Mouse (Mus musculus): Measurements from ENCODE around the gene Fbxl17.

- TF ChIP-seq POLR2A (IDR thresholded peaks at IDR 0.05; ENCODE audit: control insufficient read depth, low read depth, low read length) = no peak
- TF ChIP-seq CTCF (IDR thresholded peaks at IDR 0.05; ENCODE audit: control insufficient read depth, insufficient read depth, insufficient replicate concordance, low read depth, low read length) = peak; percentile 22; the same call in 1 of the 2 replicates
Measured at GRCm38 (mm10) chr17:63467866-63468265, 32.0 kb downstream of the Fbxl17 start.
